Mouse (Mus musculus) midbrain, embryonic 16.5 days (tissue): Measurements from ENCODE around the gene Tent5c. TPM values are rescaled to one million over a fixed set of nuclear protein-coding genes. Genes with fewer than 3 reads are reported as not detected.
A peak's percentile ranks its signal among the peaks of the same experiment; 100 is the strongest.

Experiments used
- ATAC-seq: fragments of 200-750 bp; cut with Nextera tagmentation; 2 replicates; pipeline ENCODE4 v1.8.0; 2017; ENCODE audit warnings: moderate TSS enrichment
- H3K27ac ChIP-seq: fragments of 300-500 bp; sonication (generic); 2 replicates; pipeline ENCODE4 v1.5.1; 2014; ENCODE audit warnings: mild to moderate bottlenecking, low read length, mixed read lengths
- H3K27me3 ChIP-seq: fragments of 300-500 bp; sonication (generic); 2 replicates; pipeline ENCODE4 v1.6.1; 2014; ENCODE audit warnings: low read depth, low read length, mixed read lengths; ENCODE audit not compliant: control insufficient read depth, insufficient read depth
- H3K36me3 ChIP-seq: fragments of 300-500 bp; sonication (generic); 2 replicates; pipeline ENCODE4 v1.6.1; 2014; ENCODE audit warnings: mild to moderate bottlenecking, low read length, moderate library complexity, mixed read lengths; ENCODE audit not compliant: control insufficient read depth, insufficient read depth
- H3K4me1 ChIP-seq: fragments of 300-500 bp; sonication (generic); 2 replicates; pipeline ENCODE4 v1.6.1; 2014; ENCODE audit warnings: mild to moderate bottlenecking, low read length, mixed read lengths; ENCODE audit not compliant: control insufficient read depth, insufficient read depth
- H3K4me2 ChIP-seq: fragments of 300-500 bp; sonication (generic); 2 replicates; pipeline ENCODE4 v1.6.1; 2014; ENCODE audit warnings: mild to moderate bottlenecking, low read length, mixed read lengths
- H3K4me3 ChIP-seq: fragments of 300-500 bp; sonication (generic); 2 replicates; pipeline ENCODE4 v1.5.1; 2014; ENCODE audit warnings: low read depth, mild to moderate bottlenecking, low read length, moderate library complexity, mixed read lengths
- H3K9ac ChIP-seq: fragments of 300-500 bp; sonication (generic); 2 replicates; pipeline ENCODE4 v1.6.1; 2014; ENCODE audit warnings: low read depth, low read length, mixed read lengths
- H3K9me3 ChIP-seq: fragments of 300-500 bp; sonication (generic); replicated peaks from 2 replicates; pipeline ENCODE4 v1.6.1; 2014; ENCODE audit warnings: mild to moderate bottlenecking, low read length, mixed read lengths; ENCODE audit not compliant: control insufficient read depth, poor library complexity, severe bottlenecking
- WGBS: fragments of 180-500 bp; shearing (Covaris S2); extraction: QIAGEN DNeasy Blood & Tissue Kit; methylation state at CpG from one replicate; pipeline ENCODE4 v1.1.7; 2014; 5-methylcytosine and 5-hydroxymethylcytosine counted together
- polyA plus RNA-seq: library from polyadenylated mRNA; unstranded; fragments of >200 nt; fragmentation: Nextera tagmentation; extraction: Ambion mirVana; gene quantifications from 2 replicates; pipeline ENCODE4 v1.2.1, GENCODE M21; 2015

The Tent5c gene
- polyA plus RNA-seq, 1 experiment from 2014 or later: 3.7 TPM

DNA sequence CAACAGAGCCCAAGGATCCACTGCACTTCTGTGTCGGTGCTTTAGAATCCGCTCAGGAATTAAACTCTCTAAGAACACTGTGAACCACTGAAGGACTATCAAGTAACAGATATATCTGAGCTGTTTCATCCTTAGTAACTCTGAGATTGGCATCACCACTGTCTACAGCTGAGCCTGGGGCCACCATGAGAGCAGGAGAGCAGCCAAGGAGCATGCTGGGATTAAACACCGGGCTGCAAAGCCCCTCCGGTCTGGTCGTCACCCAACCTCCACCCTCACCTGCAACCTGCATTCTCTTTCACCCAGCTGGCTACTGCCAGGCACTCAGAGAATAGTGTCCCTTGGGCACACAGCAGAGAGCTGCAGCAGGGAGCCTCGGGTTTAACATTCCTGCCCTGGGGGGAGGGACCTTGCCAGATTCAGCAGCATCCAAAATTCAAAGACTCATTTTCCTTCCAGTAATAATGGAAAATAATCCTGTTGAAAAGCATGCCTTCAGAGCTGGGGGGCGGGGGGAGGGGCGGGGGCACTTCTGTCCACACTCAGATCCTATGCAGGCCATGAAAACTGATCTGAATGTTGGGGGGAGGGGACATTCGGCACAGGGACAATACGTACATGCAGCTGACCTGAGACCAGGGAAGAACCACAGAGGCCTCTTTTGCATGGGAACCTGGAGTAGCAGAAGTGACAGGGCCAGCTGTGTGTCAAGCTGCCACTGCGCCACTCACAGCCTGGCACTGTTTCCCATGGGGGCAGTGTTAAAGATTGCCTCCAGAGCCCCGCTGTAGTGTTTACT is 25.8 kb downstream of the Tent5c start:
- peak; percentile 70 for ATAC-seq
- 18% methylated on average over 12 of the region's 12 CpGs for WGBS
- Histone ChIP-seq H3K27me3 (no peaks in the 10 kb centered on the region), H3K4me1 (peaks cover 7% of the 10 kb centered on the region), H3K36me3 (no peaks in the 10 kb centered on the region), H3K9me3 (no peaks in the 10 kb centered on the region), H3K4me2 (no peak overlapping the region), H3K4me3 (no peak overlapping the region), H3K9ac (no peak overlapping the region), H3K27ac (no peak overlapping the region)

DNA sequence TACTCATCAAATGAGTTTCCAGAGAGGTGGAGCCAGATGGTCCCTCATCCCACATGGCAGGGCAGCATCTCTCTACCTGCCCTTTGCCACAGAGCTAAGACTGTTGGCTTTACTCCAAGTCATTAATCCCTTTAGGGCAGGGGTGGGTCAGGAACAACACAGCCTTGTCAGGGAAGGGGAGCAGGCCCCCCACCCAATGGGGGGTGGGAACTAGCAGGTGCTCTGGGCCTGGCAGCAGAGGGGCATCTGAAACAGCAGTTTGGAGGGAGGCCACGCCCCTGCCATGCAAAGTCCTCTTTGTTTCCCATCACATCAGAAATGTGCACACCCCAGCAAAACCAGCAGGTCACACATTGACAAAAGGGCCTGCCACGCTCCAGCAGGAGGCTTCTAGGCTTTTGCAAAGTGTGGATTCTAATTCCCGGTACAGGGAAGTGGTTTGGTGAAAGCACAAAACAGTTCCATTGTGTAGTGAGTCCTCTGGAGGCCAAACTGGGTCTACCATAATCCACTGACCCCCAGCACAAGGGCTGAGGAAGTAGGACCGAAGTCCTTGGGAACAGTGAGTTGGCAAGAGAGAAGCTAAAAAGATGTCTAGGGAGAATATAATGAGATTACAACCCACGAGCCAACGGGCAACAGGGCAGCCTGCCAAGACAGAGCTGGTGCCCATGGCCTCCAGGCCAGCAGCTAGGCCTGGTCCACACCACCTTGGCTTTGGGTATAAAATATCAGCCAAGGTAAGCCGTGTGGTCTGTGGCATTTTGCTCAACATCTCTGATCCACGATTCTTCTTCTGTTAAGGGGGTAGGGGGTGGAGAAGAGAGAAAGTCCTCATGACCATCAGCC is 26.7 kb downstream of the Tent5c start:
- no peak overlapping the region for H3K27ac ChIP-seq

DNA sequence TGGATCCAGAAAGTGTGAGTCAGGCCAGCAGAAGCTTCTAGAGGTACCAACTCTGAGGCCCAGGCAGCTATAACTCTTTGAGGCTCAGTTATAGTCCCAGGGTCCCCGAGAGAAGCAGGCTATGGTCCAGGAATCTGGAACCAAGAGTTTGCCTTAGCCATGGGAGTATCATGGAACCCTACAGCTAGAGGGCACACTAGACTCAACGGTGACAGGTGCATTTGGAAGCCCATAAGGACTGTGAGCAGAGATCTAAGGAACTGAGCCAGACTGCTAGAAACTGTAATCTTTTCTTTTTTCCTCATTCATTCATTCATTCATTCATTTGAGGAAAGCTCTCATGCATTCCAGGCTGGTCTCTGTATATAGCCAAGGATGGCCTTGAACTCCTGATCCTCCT is 28.6 kb downstream of the Tent5c start:
- Histone ChIP-seq H3K27ac (no peak overlapping the region), H3K27me3 (no peaks in the 10 kb centered on the region), H3K36me3 (no peaks in the 10 kb centered on the region), H3K9ac (no peak overlapping the region), H3K4me2 (no peak overlapping the region), H3K4me1 (peaks cover 7% of the 10 kb centered on the region), H3K4me3 (no peak overlapping the region), H3K9me3 (no peaks in the 10 kb centered on the region)
- 88% methylated on average over 2 of the region's 2 CpGs for WGBS
- ATAC-seq: no peak

More for the DNA sequence above, 26.7 kb downstream of the Tent5c start:
- H3K4me2 ChIP-seq: no peak overlapping the region
- H3K27me3 ChIP-seq: no peaks in the 10 kb centered on the region
- H3K9ac ChIP-seq: no peak overlapping the region
- H3K4me1 ChIP-seq: peaks cover 7% of the 10 kb centered on the region
- WGBS: 32% methylated on average over 8 of the region's 8 CpGs
- ATAC-seq: peak; percentile 61
- H3K9me3 ChIP-seq: no peaks in the 10 kb centered on the region
- no peaks in the 10 kb centered on the region for H3K36me3 ChIP-seq
- no peak overlapping the region for H3K4me3 ChIP-seq

DNA sequence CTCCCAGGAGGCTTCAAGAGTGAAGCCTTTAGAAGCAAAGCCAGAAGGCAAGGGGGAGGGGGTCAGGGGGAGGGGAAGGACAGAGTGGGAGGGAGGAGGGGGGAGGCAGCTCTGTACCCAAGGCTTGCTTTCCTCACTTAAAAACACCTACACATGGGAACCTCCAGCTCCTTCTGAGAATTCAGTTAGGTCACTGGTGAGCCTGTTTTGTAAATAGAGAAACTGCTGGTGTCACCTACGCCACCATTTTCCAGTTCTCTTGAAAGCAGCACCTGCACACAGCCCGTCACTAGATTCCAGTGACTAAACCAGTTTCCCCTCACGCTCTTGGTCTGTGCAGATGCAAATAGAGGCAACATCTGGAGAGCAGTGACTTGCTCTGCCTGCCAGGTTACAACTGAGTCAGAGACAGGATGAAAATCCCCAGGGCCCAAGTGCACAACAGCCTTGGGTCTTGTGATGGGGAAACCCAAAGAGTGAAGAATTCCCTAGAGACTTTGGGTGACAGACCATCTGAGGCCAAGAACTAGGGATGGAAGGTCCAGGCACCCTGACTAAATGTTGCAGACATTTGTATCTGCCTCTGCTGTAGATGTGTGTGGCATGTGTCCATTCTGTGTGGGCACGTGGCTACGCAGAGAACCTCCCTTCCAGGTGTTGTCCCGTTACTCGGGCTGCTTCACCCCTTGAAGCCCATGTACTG is 45.2 kb downstream of the Tent5c start:
- Histone ChIP-seq H3K9ac (no peak overlapping the region), H3K9me3 (no peaks in the 10 kb centered on the region), H3K4me2 (no peak overlapping the region), H3K4me1 (no peaks in the 10 kb centered on the region), H3K36me3 (no peaks in the 10 kb centered on the region), H3K27ac (no peak overlapping the region), H3K4me3 (no peak overlapping the region), H3K27me3 (no peaks in the 10 kb centered on the region)
- WGBS: 88% methylated on average over 7 of the region's 7 CpGs
- no peak for ATAC-seq

DNA sequence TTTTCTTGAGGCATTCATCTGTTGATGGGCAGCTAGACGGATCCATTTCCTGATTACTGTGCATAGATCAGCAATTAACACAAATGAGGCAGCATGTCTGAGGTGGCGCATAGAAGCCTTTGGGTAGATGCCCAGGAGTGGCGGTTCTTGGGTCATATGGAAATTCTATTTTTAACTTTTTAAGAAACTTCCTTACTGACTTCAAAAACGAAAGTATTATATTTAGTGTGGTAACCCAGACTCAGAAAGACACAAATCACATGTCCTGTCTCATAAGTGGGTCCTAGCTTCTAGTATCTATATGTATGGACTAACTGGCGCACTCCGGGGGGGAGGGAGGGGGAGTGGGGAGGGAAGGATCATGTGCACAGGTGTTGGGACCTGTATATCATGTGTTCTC is 46.6 kb downstream of the Tent5c start:
- WGBS: 88% methylated on average over 6 of the region's 6 CpGs
- H3K27me3 ChIP-seq: no peaks in the 10 kb centered on the region
- no peak overlapping the region for H3K9ac ChIP-seq
- no peak overlapping the region for H3K4me3 ChIP-seq
- H3K9me3 ChIP-seq: no peaks in the 10 kb centered on the region
- H3K36me3 ChIP-seq: no peaks in the 10 kb centered on the region
- H3K4me1 ChIP-seq: no peaks in the 10 kb centered on the region
- H3K4me2 ChIP-seq: no peak overlapping the region
- no peak overlapping the region for H3K27ac ChIP-seq
- ATAC-seq: no peak

DNA sequence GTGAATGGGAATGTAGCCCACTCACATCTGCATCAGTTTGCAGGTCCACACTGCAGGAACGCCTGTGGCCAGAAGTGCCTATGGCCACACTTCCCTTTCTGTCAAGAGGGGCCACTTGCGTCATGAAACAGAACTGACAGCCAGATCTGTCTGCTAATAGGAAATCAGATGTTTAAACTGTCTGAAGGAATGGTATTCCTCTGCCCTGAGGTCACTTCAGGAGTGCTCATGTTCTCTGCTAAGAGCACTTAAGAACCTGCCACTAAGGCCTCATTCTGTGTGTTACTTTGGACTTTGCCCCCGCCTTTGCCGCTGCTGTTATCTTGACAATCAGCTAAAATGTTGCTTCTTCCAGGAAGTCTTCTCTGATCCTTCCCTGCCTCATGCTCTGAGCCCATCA is 48.4 kb downstream of the Tent5c start:
- 92% methylated on average over 4 of the region's 4 CpGs for WGBS

DNA sequence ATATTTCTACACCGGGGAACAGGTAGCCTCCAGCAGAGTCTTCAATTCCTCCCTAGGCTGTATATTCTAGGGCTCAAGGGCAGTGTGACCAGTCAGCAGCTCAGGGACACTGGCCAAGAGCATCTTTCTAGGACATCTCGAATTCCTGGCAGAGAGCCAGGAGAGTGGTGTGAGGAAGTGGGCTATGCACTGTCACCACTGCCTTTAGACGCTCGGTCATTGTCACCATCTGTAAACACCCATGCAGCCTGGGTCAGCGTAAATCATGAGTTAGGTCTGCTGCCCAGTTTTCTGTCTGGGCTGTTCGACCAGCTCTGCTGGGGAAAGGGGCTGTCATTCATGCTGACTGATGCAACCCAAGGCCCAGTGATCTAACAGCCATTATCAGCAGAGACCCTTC is 49.1 kb downstream of the Tent5c start:
- Histone ChIP-seq H3K4me3 (no peak overlapping the region), H3K27ac (no peak overlapping the region), H3K4me1 (no peaks in the 10 kb centered on the region), H3K27me3 (no peaks in the 10 kb centered on the region), H3K9me3 (no peaks in the 10 kb centered on the region), H3K9ac (no peak overlapping the region), H3K36me3 (no peaks in the 10 kb centered on the region), H3K4me2 (no peak overlapping the region)
- 65% methylated on average over 6 of the region's 6 CpGs for WGBS
- no peak for ATAC-seq

More for the DNA sequence above, 48.4 kb downstream of the Tent5c start:
- H3K9ac ChIP-seq: no peak overlapping the region
- H3K4me1 ChIP-seq: no peaks in the 10 kb centered on the region
- no peaks in the 10 kb centered on the region for H3K9me3 ChIP-seq
- H3K27ac ChIP-seq: no peak overlapping the region
- H3K4me2 ChIP-seq: no peak overlapping the region
- H3K4me3 ChIP-seq: no peak overlapping the region
- no peak for ATAC-seq
- H3K27me3 ChIP-seq: no peaks in the 10 kb centered on the region
- H3K36me3 ChIP-seq: no peaks in the 10 kb centered on the region

DNA sequence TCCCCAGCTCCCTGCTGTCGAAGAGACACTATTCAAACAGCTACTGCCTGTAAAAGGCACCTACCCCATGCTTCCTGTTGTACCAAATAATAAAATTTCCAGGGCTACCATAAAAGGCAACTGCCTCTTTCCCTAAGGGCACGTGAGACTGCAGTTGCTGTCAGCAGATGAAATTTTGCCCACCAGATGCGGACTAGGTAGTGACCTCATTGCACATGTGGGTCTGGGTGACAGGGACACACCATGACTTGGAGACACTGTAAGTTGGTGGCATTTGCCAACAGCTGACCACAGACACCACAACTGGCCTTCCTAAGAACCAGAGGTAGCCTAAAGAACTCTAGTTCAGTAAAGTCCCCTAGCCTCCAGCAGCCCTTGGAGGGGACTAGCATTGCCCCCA is 50.0 kb downstream of the Tent5c start:
- WGBS: 88% methylated on average over 3 of the region's 3 CpGs
- no peaks in the 10 kb centered on the region for H3K4me1 ChIP-seq
- ATAC-seq: no peak

More for the DNA sequence above, 50.0 kb downstream of the Tent5c start:
- Histone ChIP-seq H3K36me3 (no peaks in the 10 kb centered on the region), H3K27ac (no peak overlapping the region), H3K4me3 (no peak overlapping the region), H3K4me2 (no peak overlapping the region), H3K27me3 (no peaks in the 10 kb centered on the region), H3K9ac (no peak overlapping the region), H3K9me3 (no peaks in the 10 kb centered on the region)
